Mouse (Mus musculus): ENCODE results near the gene Serpinf2. TPM values are rescaled to one million over a fixed set of nuclear protein-coding genes. Genes with fewer than 3 reads are reported as not detected.

Gene Serpinf2
- total and polyA plus RNA-seq, 3 experiments, result 0.03 to 0.33 TPM; not detected in 1

DNA sequence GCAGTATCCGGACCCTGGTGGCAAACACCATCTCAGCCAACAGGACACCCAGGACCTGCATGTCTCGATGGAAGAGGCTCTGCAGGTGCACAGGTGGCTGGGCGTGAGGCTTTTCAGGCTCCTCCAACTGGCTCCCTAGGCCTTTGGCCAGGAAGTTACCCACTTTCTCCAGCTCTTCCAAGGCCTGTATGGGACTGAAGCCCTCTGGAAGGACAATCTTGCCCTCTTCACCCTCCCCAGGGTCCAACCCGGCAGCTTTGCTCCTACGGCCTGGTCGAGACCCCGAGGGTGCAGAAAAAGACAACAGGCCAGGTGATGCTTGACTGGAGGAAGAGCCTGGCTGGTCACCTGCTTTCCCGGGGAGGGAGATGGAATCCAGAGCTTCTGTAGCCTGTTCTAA is 12.7 kb upstream of the Serpinf2 start:
- ATAC-seq (ENCODE audit: extremely low read depth, insufficient number of reproducible peaks, low FRiP score, poor library complexity, severe bottlenecking), result no peak
- TF ChIP-seq GATA1 (IDR thresholded peaks at IDR 0.05; ENCODE audit: borderline replicate concordance, low read length) (no peak), POLR2AphosphoS5 (IDR thresholded peaks at IDR 0.05; ENCODE audit: insufficient replicate concordance, low read depth, low read length) (no peak), GATA2 (IDR thresholded peaks at IDR 0.05; ENCODE audit: borderline replicate concordance, low read depth, low read length) (no peak), CTCF (IDR thresholded peaks at IDR 0.05; ENCODE audit: low read depth, low read length) (no peak), TAL1 (conservative IDR thresholded peaks at IDR 0.05; ENCODE audit: low read depth, low read length) (no peak)
- no peak for DNase-seq (ENCODE audit: low spot score)
- Histone ChIP-seq H3K36me3 (replicated peaks) (peaks cover 62% of the 10 kb centered on the region), H3K4me1 (ENCODE audit: insufficient read depth, low read depth, low read length) (peaks cover 89% of the 10 kb centered on the region), H3K9me3 (replicated peaks) (no peaks in the 10 kb centered on the region), H3K27me3 (ENCODE audit: insufficient read depth, low read length) (no peaks in the 10 kb centered on the region), H3K4me3 (ENCODE audit: low read depth, low read length) (peak overlapping the region; percentile 68; the same call in 1 of the 2 replicates)

DNA sequence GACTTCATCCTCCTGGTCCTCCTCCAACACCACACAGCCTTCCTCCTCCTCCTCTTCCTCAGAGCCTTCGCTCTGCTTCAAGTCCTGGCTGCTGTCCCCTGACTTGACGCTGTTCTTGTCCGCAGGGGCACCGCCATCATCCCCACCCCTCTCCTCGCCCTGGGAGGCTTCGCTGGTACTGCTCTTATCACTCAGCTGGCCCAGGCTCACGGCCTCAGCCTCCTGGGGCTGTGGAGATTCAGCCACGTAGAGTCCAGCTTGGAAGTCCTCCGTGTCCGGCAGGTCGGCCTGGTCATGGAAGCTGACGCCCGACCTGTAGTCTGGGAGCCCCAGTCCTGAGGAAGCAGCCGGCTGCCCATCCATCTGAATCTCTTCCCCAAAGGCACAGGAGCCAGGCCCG is 11.5 kb upstream of the Serpinf2 start:
- no peak for TF ChIP-seq GATA1 (IDR thresholded peaks at IDR 0.05; ENCODE audit: borderline replicate concordance, low read length)
- no peak for TF ChIP-seq GATA2 (IDR thresholded peaks at IDR 0.05; ENCODE audit: borderline replicate concordance, low read depth, low read length)
- TF ChIP-seq POLR2AphosphoS5 (IDR thresholded peaks at IDR 0.05; ENCODE audit: insufficient replicate concordance, low read depth, low read length), result no peak
- TF ChIP-seq CTCF (IDR thresholded peaks at IDR 0.05; ENCODE audit: low read depth, low read length), result no peak
- no peak for TF ChIP-seq TAL1 (conservative IDR thresholded peaks at IDR 0.05; ENCODE audit: low read depth, low read length)
- Histone ChIP-seq H3K4me3 (ENCODE audit: low read depth, low read length) (peak overlapping the region; percentile 68; the same call in 1 of the 2 replicates), H3K9me3 (replicated peaks) (no peaks in the 10 kb centered on the region), H3K4me1 (ENCODE audit: insufficient read depth, low read depth, low read length) (peaks cover 79% of the 10 kb centered on the region), H3K27me3 (ENCODE audit: insufficient read depth, low read length) (no peaks in the 10 kb centered on the region), H3K36me3 (replicated peaks) (peaks cover 73% of the 10 kb centered on the region)
- ATAC-seq (ENCODE audit: extremely low read depth, insufficient number of reproducible peaks, low FRiP score, poor library complexity, severe bottlenecking), result no peak
- DNase-seq (ENCODE audit: low spot score), result no peak

DNA sequence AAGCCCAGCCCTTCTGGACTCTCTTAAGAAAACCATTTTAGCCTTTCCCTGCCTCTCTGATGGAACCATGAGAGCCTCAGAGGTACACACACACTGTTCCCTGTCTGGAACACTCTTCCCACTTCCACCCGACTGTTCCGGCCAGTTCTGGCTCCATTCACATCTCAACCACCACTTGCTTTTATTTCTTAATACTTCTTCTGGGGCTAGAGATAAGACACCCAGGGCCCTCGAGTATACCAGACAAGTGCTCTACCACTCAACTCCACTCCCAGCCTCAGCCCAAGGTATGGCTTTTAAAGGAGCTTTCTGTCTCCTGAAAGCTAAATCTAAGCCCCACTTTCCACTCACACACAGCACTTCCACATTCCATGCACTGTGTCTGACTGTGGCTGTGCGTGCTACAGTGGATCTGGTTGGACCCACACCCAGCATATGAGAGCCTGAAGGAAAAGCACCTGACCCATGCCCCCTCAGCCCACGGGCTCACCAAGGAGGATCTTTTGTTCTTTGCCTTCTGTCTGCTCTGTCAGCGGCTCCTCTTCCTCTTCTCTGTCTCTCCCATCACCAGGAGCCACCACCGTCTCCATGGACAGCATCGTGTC is 11.0 kb upstream of the Serpinf2 start:
- H3K9me3 ChIP-seq (replicated peaks), result no peaks in the 10 kb centered on the region
- H3K4me3 ChIP-seq (ENCODE audit: low read depth, low read length), result peak overlapping the region; percentile 68; the same call in 1 of the 2 replicates
- H3K27me3 ChIP-seq (ENCODE audit: insufficient read depth, low read length), result no peaks in the 10 kb centered on the region
- H3K4me1 ChIP-seq (ENCODE audit: insufficient read depth, low read depth, low read length), result peaks cover 79% of the 10 kb centered on the region
- TF ChIP-seq POLR2AphosphoS5 (IDR thresholded peaks at IDR 0.05; ENCODE audit: insufficient replicate concordance, low read depth, low read length), result no peak
- TF ChIP-seq TAL1 (conservative IDR thresholded peaks at IDR 0.05; ENCODE audit: low read depth, low read length), result peak; percentile 39
- no peak for TF ChIP-seq GATA1 (IDR thresholded peaks at IDR 0.05; ENCODE audit: borderline replicate concordance, low read length)
- H3K36me3 ChIP-seq (replicated peaks), result peaks cover 79% of the 10 kb centered on the region
- DNase-seq (ENCODE audit: low spot score) (peak; percentile 59), ATAC-seq (ENCODE audit: extremely low read depth, insufficient number of reproducible peaks, low FRiP score, poor library complexity, severe bottlenecking) (peak; percentile 30)

DNA sequence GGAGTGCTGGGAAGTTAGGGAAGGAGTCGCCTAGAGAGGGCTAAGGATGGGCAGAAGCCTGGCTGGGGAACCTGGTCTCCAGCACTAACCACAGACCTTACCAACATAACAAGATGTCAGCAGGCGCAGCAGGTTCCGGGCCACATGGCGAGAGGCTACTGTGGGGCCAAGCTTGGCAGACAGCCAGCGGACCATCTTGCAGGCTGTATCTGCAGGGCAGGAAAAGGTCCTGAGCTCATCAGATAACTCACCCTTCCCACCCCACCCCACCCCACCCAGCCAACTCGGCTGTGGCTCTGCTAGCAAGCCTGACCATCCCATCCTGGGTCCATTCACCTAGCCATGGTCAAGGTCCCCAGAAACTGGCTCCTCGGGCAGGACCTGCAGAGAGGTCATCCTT is 10.3 kb upstream of the Serpinf2 start:
- DNase-seq (ENCODE audit: low spot score), result peak; percentile 60
- peak; percentile 34; the same call in 1 of the 2 replicates for TF ChIP-seq TAL1 (conservative IDR thresholded peaks at IDR 0.05; ENCODE audit: low read depth, low read length)
- TF ChIP-seq POLR2AphosphoS5 (IDR thresholded peaks at IDR 0.05; ENCODE audit: insufficient replicate concordance, low read depth, low read length), result no peak
- H3K9me3 ChIP-seq (replicated peaks), result no peaks in the 10 kb centered on the region
- H3K4me1 ChIP-seq (ENCODE audit: insufficient read depth, low read depth, low read length), result peaks cover 72% of the 10 kb centered on the region
- peak; percentile 38 for ATAC-seq (ENCODE audit: extremely low read depth, insufficient number of reproducible peaks, low FRiP score, poor library complexity, severe bottlenecking)
- H3K27me3 ChIP-seq (ENCODE audit: insufficient read depth, low read length), result no peaks in the 10 kb centered on the region
- peaks cover 86% of the 10 kb centered on the region for H3K36me3 ChIP-seq (replicated peaks)
- peak overlapping the region; percentile 66; the same call in 1 of the 2 replicates for H3K4me3 ChIP-seq (ENCODE audit: low read depth, low read length)

DNA sequence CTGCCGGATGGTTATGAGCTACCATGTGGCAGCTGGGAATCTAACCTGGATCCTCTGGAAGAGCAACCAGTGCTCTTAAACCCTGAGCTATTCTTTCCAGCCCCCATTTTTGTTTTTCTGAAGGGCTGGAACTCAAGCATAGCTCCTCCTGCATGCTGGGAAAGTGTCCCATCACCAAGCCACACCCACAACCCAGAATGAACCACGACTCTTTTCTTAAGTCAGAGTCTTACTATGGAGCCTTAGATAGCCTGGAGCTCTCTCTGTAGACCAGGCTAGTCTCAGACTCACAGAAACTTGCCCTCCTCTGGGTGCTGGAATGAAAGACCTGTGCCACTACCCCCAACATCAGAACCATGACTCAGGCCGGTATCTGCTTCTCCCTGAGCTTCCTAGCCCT is 9.2 kb upstream of the Serpinf2 start:
- TF ChIP-seq TAL1 (conservative IDR thresholded peaks at IDR 0.05; ENCODE audit: low read depth, low read length) (no peak), GATA1 (IDR thresholded peaks at IDR 0.05; ENCODE audit: borderline replicate concordance, low read length) (no peak), CTCF (IDR thresholded peaks at IDR 0.05; ENCODE audit: low read depth, low read length) (no peak), POLR2AphosphoS5 (IDR thresholded peaks at IDR 0.05; ENCODE audit: insufficient replicate concordance, low read depth, low read length) (no peak), GATA2 (IDR thresholded peaks at IDR 0.05; ENCODE audit: borderline replicate concordance, low read depth, low read length) (no peak)
- DNase-seq (ENCODE audit: low spot score) (no peak), ATAC-seq (ENCODE audit: extremely low read depth, insufficient number of reproducible peaks, low FRiP score, poor library complexity, severe bottlenecking) (no peak)
- Histone ChIP-seq H3K27me3 (ENCODE audit: insufficient read depth, low read length) (no peaks in the 10 kb centered on the region), H3K4me3 (ENCODE audit: low read depth, low read length) (peak overlapping the region; percentile 66; the same call in 1 of the 2 replicates), H3K9me3 (replicated peaks) (no peaks in the 10 kb centered on the region), H3K36me3 (replicated peaks) (peaks cover 93% of the 10 kb centered on the region), H3K4me1 (ENCODE audit: insufficient read depth, low read depth, low read length) (peaks cover 60% of the 10 kb centered on the region)

- no peak for ATAC-seq (ENCODE audit: extremely low read depth, insufficient number of reproducible peaks, low FRiP score, poor library complexity, severe bottlenecking)
- no peak overlapping the region for H3K4me3 ChIP-seq (ENCODE audit: low read depth, low read length)
- TF ChIP-seq GATA1 (IDR thresholded peaks at IDR 0.05; ENCODE audit: borderline replicate concordance, low read length) (no peak), CTCF (IDR thresholded peaks at IDR 0.05; ENCODE audit: low read depth, low read length) (no peak), TAL1 (conservative IDR thresholded peaks at IDR 0.05; ENCODE audit: low read depth, low read length) (no peak), POLR2AphosphoS5 (IDR thresholded peaks at IDR 0.05; ENCODE audit: insufficient replicate concordance, low read depth, low read length) (no peak), GATA2 (IDR thresholded peaks at IDR 0.05; ENCODE audit: borderline replicate concordance, low read depth, low read length) (no peak)
- peaks cover 3% of the 10 kb centered on the region; the same call in 1 of the 2 replicates for H3K27me3 ChIP-seq (ENCODE audit: insufficient read depth, low read length)
- no peaks in the 10 kb centered on the region for H3K9me3 ChIP-seq (replicated peaks)
- DNase-seq (ENCODE audit: low spot score), result no peak
- H3K36me3 ChIP-seq (replicated peaks), result peaks cover 91% of the 10 kb centered on the region
- peaks cover 15% of the 10 kb centered on the region for H3K4me1 ChIP-seq (ENCODE audit: insufficient read depth, low read depth, low read length)
These were observed 4.3 kb upstream of the Serpinf2 start for GRCm38 (mm10) chr11:75443711-75444110.
